In the genomic region with DNA sequence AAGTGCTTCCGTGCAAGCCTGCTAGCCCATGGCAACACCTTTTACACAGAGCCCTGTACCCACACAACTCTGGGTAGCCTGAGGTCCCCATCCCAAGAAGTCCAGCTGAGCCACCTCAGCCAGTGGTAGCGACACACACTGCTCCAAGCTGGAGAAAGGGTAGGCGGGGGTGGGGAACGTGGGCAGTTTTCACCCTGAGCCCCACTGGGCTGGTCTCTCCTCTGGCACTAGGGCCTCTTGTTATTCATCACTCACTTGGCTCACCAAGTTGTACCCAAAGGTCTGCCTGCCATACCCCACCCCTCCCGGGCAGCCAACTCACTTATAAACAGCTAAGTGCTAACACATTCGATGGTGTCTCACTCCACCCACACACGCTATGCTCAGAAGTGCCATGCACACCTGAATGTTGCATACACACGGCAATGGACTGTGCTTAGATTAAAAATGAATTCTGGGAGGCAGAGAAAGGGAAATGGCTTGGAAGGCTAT, we compare ENCODE assay signal across 21 mouse cellular contexts. TPM values are rescaled to one million over a fixed set of nuclear protein-coding genes. Genes with fewer than 3 reads are reported as not detected.
A peak's percentile ranks its signal among the peaks of the same experiment; 100 is the strongest.
DNase-seq lines count a peak whose midpoint lies in the region; ATAC-seq lines count a peak whose summit lies in the region.
"Had no signal": no experiment of that assay in that cellular context is flagged by ENCODE, and none has a peak within 500 bp of the region (broad histone marks: within the 10 kb centered on the region; RNA-seq: fewer than 3 reads in every experiment).

No protein-coding gene starts in this region.

- peaks cover 27% of the 10 kb centered on the region for H3K36me3 ChIP-seq in forebrain, embryonic 11.5 days (ENCODE audit: control insufficient read depth, insufficient read depth, low read length)
- peaks cover 69% of the 10 kb centered on the region for H3K36me3 ChIP-seq in forebrain, embryonic 12.5 days (replicated peaks)
- peaks cover 38% of the 10 kb centered on the region for H3K36me3 ChIP-seq in kidney, embryonic 15.5 days
- H3K36me3 ChIP-seq in midbrain, embryonic 15.5 days (replicated peaks), result peaks cover 21% of the 10 kb centered on the region; the same call in 1 of the 2 replicates

- peak; percentile 51 for DNase-seq in forebrain, embryonic 11.5 days (ENCODE audit: low spot score)
- DNase-seq in kidney, postnatal 14 days, result peak; percentile 33
- DNase-seq in fat pad, adult 2 months (ENCODE audit: extremely low read depth, low read depth, low spot score), result peak; percentile 62
- no peak for DNase-seq in cerebellum, postnatal 14 days
- no peak for DNase-seq in cerebellum, adult 9-11 months
- DNase-seq: adrenal gland, adult 8-10 months; cerebellum, adult 11 months; heart, adult 11 months; heart, postnatal 36 days; layer of hippocampus, adult 9-11 months; right cerebral cortex, adult 18-20 months; thymus, postnatal 4 days had no signal

- WGBS in forebrain, embryonic 11.5 days, result 89% methylated on average over 8 of the region's 8 CpGs
- WGBS in forebrain, embryonic 12.5 days, result 92% methylated on average over 8 of the region's 8 CpGs
- WGBS in kidney, embryonic 15.5 days, result 93% methylated on average over 8 of the region's 8 CpGs
- 88% methylated on average over 8 of the region's 8 CpGs for WGBS in midbrain, embryonic 15.5 days

- H3K27ac ChIP-seq in forebrain, embryonic 11.5 days (ENCODE audit: low read depth, low read length), result 0 out of 2 replicates have a peak overlapping the region, but pooled peaks have one; percentile 12
- no peak overlapping the region for H3K27ac ChIP-seq in forebrain, embryonic 12.5 days
- H3K27ac ChIP-seq in kidney, embryonic 15.5 days, result no peak overlapping the region
- no peak overlapping the region for H3K27ac ChIP-seq in midbrain, embryonic 15.5 days
- H3K27ac ChIP-seq: heart, embryonic 13.5 days; limb, embryonic 12.5 days; liver, embryonic 14.5 days had no signal

- ATAC-seq in forebrain, embryonic 11.5 days (replicated peaks; ENCODE audit: low FRiP score), result no peak
- no peak for ATAC-seq in forebrain, embryonic 12.5 days (ENCODE audit: low FRiP score)
- no peak for ATAC-seq in kidney, embryonic 15.5 days (replicated peaks; ENCODE audit: low FRiP score)
- no peak for ATAC-seq in midbrain, embryonic 15.5 days (replicated peaks)
- ATAC-seq: intestine, embryonic 16.5 days had no signal

- H3K27me3 ChIP-seq in forebrain, embryonic 11.5 days (ENCODE audit: control insufficient read depth, insufficient read depth, low read length), result no peaks in the 10 kb centered on the region
- H3K27me3 ChIP-seq in forebrain, embryonic 12.5 days, result no peaks in the 10 kb centered on the region
- H3K27me3 ChIP-seq in kidney, embryonic 15.5 days, result no peaks in the 10 kb centered on the region
- H3K27me3 ChIP-seq in midbrain, embryonic 15.5 days (replicated peaks), result no peaks in the 10 kb centered on the region
- H3K27me3 ChIP-seq: limb, embryonic 12.5 days had no signal

- peaks cover 38% of the 10 kb centered on the region for H3K4me1 ChIP-seq in forebrain, embryonic 11.5 days (replicated peaks; ENCODE audit: control insufficient read depth, insufficient read depth, low read length)
- H3K4me1 ChIP-seq in forebrain, embryonic 12.5 days, result peaks cover 80% of the 10 kb centered on the region
- H3K4me1 ChIP-seq in kidney, embryonic 15.5 days, result peaks cover 70% of the 10 kb centered on the region
- peaks cover 75% of the 10 kb centered on the region for H3K4me1 ChIP-seq in midbrain, embryonic 15.5 days

- no peak overlapping the region for H3K4me3 ChIP-seq in forebrain, embryonic 11.5 days (ENCODE audit: low read depth, low read length)
- no peak overlapping the region for H3K4me3 ChIP-seq in forebrain, embryonic 12.5 days (replicated peaks)
- no peak overlapping the region for H3K4me3 ChIP-seq in kidney, embryonic 15.5 days (replicated peaks)
- H3K4me3 ChIP-seq in midbrain, embryonic 15.5 days, result no peak overlapping the region
- H3K4me3 ChIP-seq: erythroblast, embryonic 14.5 days; heart, embryonic 13.5 days; limb, embryonic 12.5 days had no signal

- H3K9ac ChIP-seq in forebrain, embryonic 11.5 days (ENCODE audit: low read length), result no peak overlapping the region
- no peak overlapping the region for H3K9ac ChIP-seq in forebrain, embryonic 12.5 days
- H3K9ac ChIP-seq in kidney, embryonic 15.5 days, result no peak overlapping the region
- no peak overlapping the region for H3K9ac ChIP-seq in midbrain, embryonic 15.5 days
- H3K9ac ChIP-seq: heart, embryonic 13.5 days; limb, embryonic 12.5 days; liver, embryonic 14.5 days had no signal

- no peak overlapping the region for H3K4me2 ChIP-seq in forebrain, embryonic 11.5 days (ENCODE audit: low read depth, low read length, severe bottlenecking)
- H3K4me2 ChIP-seq in forebrain, embryonic 12.5 days, result no peak overlapping the region
- no peak overlapping the region for H3K4me2 ChIP-seq in kidney, embryonic 15.5 days
- peak overlapping the region; percentile 77; the same call in 1 of the 2 replicates for H3K4me2 ChIP-seq in midbrain, embryonic 15.5 days
- H3K4me2 ChIP-seq: heart, embryonic 13.5 days; limb, embryonic 12.5 days had no signal

- H3K9me3 ChIP-seq in forebrain, embryonic 11.5 days (ENCODE audit: control insufficient read depth, low read length), result peaks cover 12% of the 10 kb centered on the region
- peaks cover 13% of the 10 kb centered on the region for H3K9me3 ChIP-seq in forebrain, embryonic 12.5 days
- peaks cover 8% of the 10 kb centered on the region; the same call in 1 of the 2 replicates for H3K9me3 ChIP-seq in kidney, embryonic 15.5 days (replicated peaks)
- H3K9me3 ChIP-seq in midbrain, embryonic 15.5 days, result no peaks in the 10 kb centered on the region

RNA-seq across cellular contexts. Expression of a gene that starts 6.8 kb away (rescaled TPM):
- 52.0 and 68.1 TPM in 2 replicates for polyA plus RNA-seq in forebrain, embryonic 11.5 days (2014; fragmentation: Nextera tagmentation; extraction: Ambion mirVana)
- 60.4 and 61.3 TPM in 2 replicates for polyA plus RNA-seq in forebrain, embryonic 12.5 days (2016; fragmentation: Nextera tagmentation; extraction: Ambion mirVana)
- polyA plus RNA-seq in kidney, embryonic 15.5 days (2015; fragmentation: Nextera tagmentation; extraction: Ambion mirVana), result 19.3 and 21.6 TPM in 2 replicates
- 38.5 and 43.3 TPM in 2 replicates for polyA plus RNA-seq in midbrain, embryonic 15.5 days (2015; fragmentation: Nextera tagmentation; extraction: Ambion mirVana)

RNA-seq across cellular contexts. Expression of a gene that starts 24.9 kb away (rescaled TPM):
- polyA plus RNA-seq in forebrain, embryonic 11.5 days (2014; fragmentation: Nextera tagmentation; extraction: Ambion mirVana), result 99.5 and 102 TPM in 2 replicates
- 82.6 and 83.1 TPM in 2 replicates for polyA plus RNA-seq in forebrain, embryonic 12.5 days (2016; fragmentation: Nextera tagmentation; extraction: Ambion mirVana)
- polyA plus RNA-seq in kidney, embryonic 15.5 days (2015; fragmentation: Nextera tagmentation; extraction: Ambion mirVana), result 47.2 and 48.8 TPM in 2 replicates
- polyA plus RNA-seq in midbrain, embryonic 15.5 days (2015; fragmentation: Nextera tagmentation; extraction: Ambion mirVana), result 7.7 and 8.8 TPM in 2 replicates

RNA-seq across cellular contexts. Expression of a gene that starts 36.4 kb away (rescaled TPM):
- polyA plus RNA-seq in forebrain, embryonic 11.5 days (2014; fragmentation: Nextera tagmentation; extraction: Ambion mirVana), result 180 and 189 TPM in 2 replicates
- 186 and 205 TPM in 2 replicates for polyA plus RNA-seq in forebrain, embryonic 12.5 days (2016; fragmentation: Nextera tagmentation; extraction: Ambion mirVana)
- 126 and 131 TPM in 2 replicates for polyA plus RNA-seq in kidney, embryonic 15.5 days (2015; fragmentation: Nextera tagmentation; extraction: Ambion mirVana)
- polyA plus RNA-seq in midbrain, embryonic 15.5 days (2015; fragmentation: Nextera tagmentation; extraction: Ambion mirVana), result 209 and 212 TPM in 2 replicates

RNA-seq across cellular contexts. Expression of a gene that starts 43.9 kb away (rescaled TPM):
- polyA plus RNA-seq in forebrain, embryonic 11.5 days (2014; fragmentation: Nextera tagmentation; extraction: Ambion mirVana), result not detected in 2 replicates
- 0.15 and 0.31 TPM in 2 replicates for polyA plus RNA-seq in forebrain, embryonic 12.5 days (2016; fragmentation: Nextera tagmentation; extraction: Ambion mirVana)
- not detected in 2 replicates for polyA plus RNA-seq in kidney, embryonic 15.5 days (2015; fragmentation: Nextera tagmentation; extraction: Ambion mirVana)
- not detected in 2 replicates for polyA plus RNA-seq in midbrain, embryonic 15.5 days (2015; fragmentation: Nextera tagmentation; extraction: Ambion mirVana)
- polyA plus RNA-seq: erythroblast, embryonic 14.5 days; intestine, embryonic 16.5 days; limb, embryonic 12.5 days; small intestine, adult 2 months had no signal

Comparison
In these comparisons a context has a peak if more than half of its experiments do, and no peak if none do; other contexts are left out.
1. DNase-seq: peak in forebrain, embryonic 11.5 days (single experiment), kidney, postnatal 14 days (single experiment) and fat pad, adult 2 months (single experiment); none in cerebellum, postnatal 14 days (0 of 2) and cerebellum, adult 9-11 months (single experiment).